Mouse (Mus musculus) CH12.LX (cell line): ENCODE measurements around the gene Gm10837. TPM values are rescaled to one million over a fixed set of nuclear protein-coding genes. Genes with fewer than 3 reads are reported as not detected.

Experiments used
- DNase-seq: peaks from one replicate; pipeline ENCODE4 v3.0.0-alpha.2; 2013; ENCODE audit errors: extremely low read depth
- H3K27ac ChIP-seq: 2 replicates; pipeline ENCODE4 v1.5.1; 2012; ENCODE audit warnings: low read depth, mild to moderate bottlenecking, control low read depth, moderate library complexity; ENCODE audit not compliant: insufficient read depth
- H3K27me3 ChIP-seq: replicated peaks from 2 replicates; pipeline ENCODE3; 2012; ENCODE audit warnings: inconsistent platforms
- H3K36me3 ChIP-seq, 2 experiments: replicated peaks in 1 of 2; 2 replicates each; pipeline versions ENCODE3 to v1.6.1; 2012; ENCODE audit warnings: inconsistent platforms in 1 of 2, low read length in 1 of 2, mild to moderate bottlenecking in 1 of 2, mixed read lengths in 1 of 2, moderate library complexity in 1 of 2; ENCODE audit not compliant: control insufficient read depth in 1 of 2, insufficient read depth in 1 of 2
- H3K4me1 ChIP-seq, 2 experiments: 2 replicates each; pipeline ENCODE4 v1.6.1; 2012; ENCODE audit warnings: inconsistent platforms in 1 of 2, moderate library complexity in 1 of 2; ENCODE audit not compliant: insufficient read depth in 2 of 2, control insufficient read depth in 1 of 2
- H3K4me2 ChIP-seq: 2 replicates; pipeline ENCODE4 v1.6.1; 2012; ENCODE audit warnings: low read depth, mild to moderate bottlenecking, control low read depth; ENCODE audit not compliant: poor library complexity, insufficient read depth, severe bottlenecking
- H3K4me3 ChIP-seq, 3 experiments: fragments of 150-350 bp in 1 of 3; sonication (generic) in 1 of 3; replicated peaks in 1 of 3; 2 replicates each; pipeline versions ENCODE3 to v1.5.1; 2011 to 2012; ENCODE audit warnings: low read depth in 2 of 3, low read length in 2 of 3, mild to moderate bottlenecking in 2 of 3, moderate library complexity in 2 of 3, control low read depth in 1 of 3, improper control_type of control experiment in 1 of 3, inconsistent platforms in 1 of 3, mixed read lengths in 1 of 3; ENCODE audit not compliant: poor library complexity in 1 of 3
- H3K79me2 ChIP-seq: replicated peaks from 2 replicates; pipeline ENCODE4 v1.6.1; 2012; ENCODE audit warnings: mild to moderate bottlenecking, moderate library complexity; ENCODE audit not compliant: control insufficient read depth, poor library complexity, insufficient read depth, severe bottlenecking; ENCODE audit errors: extremely low read depth
- H3K9ac ChIP-seq: 2 replicates; pipeline ENCODE4 v1.6.1; 2012; ENCODE audit warnings: low read depth, mild to moderate bottlenecking, control low read depth, moderate library complexity; ENCODE audit not compliant: insufficient read depth
- H3K9me3 ChIP-seq: replicated peaks from 2 replicates; pipeline ENCODE3; 2012; ENCODE audit warnings: low read length, inconsistent platforms, mixed read lengths
- CHD1 ChIP-seq: IDR thresholded peaks from 2 replicates; pipeline ENCODE4 v1.6.1; 2012; ENCODE audit warnings: low read depth, low read length, improper control_type of control experiment, inconsistent platforms
- CHD2 ChIP-seq: IDR thresholded peaks from 2 replicates; pipeline ENCODE4 v1.6.1; 2011; ENCODE audit warnings: low read length, improper control_type of control experiment
- CTCF ChIP-seq, 2 experiments: IDR thresholded peaks in 1 of 2; conservative IDR thresholded peaks in 1 of 2; 2 replicates each; pipeline ENCODE4 v1.5.1; 2011 to 2012; ENCODE audit warnings: low read depth in 2 of 2, low read length in 2 of 2, improper control_type of control experiment in 1 of 2, inconsistent platforms in 1 of 2, mild to moderate bottlenecking in 1 of 2, moderate library complexity in 1 of 2
- ELF1 ChIP-seq: IDR thresholded peaks from 2 replicates; pipeline ENCODE4 v1.6.1; 2014; ENCODE audit warnings: low read depth, mild to moderate bottlenecking, inconsistent platforms, low read length, improper control_type of control experiment
- EP300 ChIP-seq: IDR thresholded peaks from 2 replicates; pipeline ENCODE4 v1.6.1; 2011; ENCODE audit warnings: low read length, improper control_type of control experiment
- ETS1 ChIP-seq: conservative IDR thresholded peaks from 2 replicates; pipeline ENCODE4 v1.6.1; 2012; ENCODE audit warnings: low read depth, mild to moderate bottlenecking, inconsistent platforms, low read length, improper control_type of control experiment, moderate library complexity
- GABPA ChIP-seq: IDR thresholded peaks from 2 replicates; pipeline ENCODE4 v1.6.1; 2012; ENCODE audit warnings: low read depth, low read length, improper control_type of control experiment, inconsistent platforms; ENCODE audit not compliant: insufficient replicate concordance
- JUN ChIP-seq: IDR thresholded peaks from 2 replicates; pipeline ENCODE4 v1.6.1; 2011; ENCODE audit warnings: low read depth, mild to moderate bottlenecking, low read length, improper control_type of control experiment, moderate library complexity; ENCODE audit not compliant: insufficient read depth
- JUND ChIP-seq: conservative IDR thresholded peaks from 2 replicates; pipeline ENCODE4 v1.6.1; 2011; ENCODE audit warnings: low read depth, low read length, improper control_type of control experiment
- MAX ChIP-seq: IDR thresholded peaks from 2 replicates; pipeline ENCODE4 v1.6.1; 2011; ENCODE audit warnings: low read length, improper control_type of control experiment
- MEF2A ChIP-seq: IDR thresholded peaks from 2 replicates; pipeline ENCODE4 v1.6.1; 2014; ENCODE audit warnings: low read depth, mild to moderate bottlenecking, inconsistent platforms, low read length, improper control_type of control experiment, borderline replicate concordance
- NELFE ChIP-seq: IDR thresholded peaks from 2 replicates; pipeline ENCODE4 v1.6.1; 2011; ENCODE audit warnings: low read depth, low read length, improper control_type of control experiment
- POLR2A ChIP-seq: IDR thresholded peaks from 2 replicates; pipeline ENCODE4 v1.6.1; 2011; ENCODE audit warnings: low read depth, mild to moderate bottlenecking, improper control_type of control experiment, low read length
- POLR2AphosphoS2 ChIP-seq: IDR thresholded peaks from 2 replicates; pipeline ENCODE4 v1.6.1; 2011; ENCODE audit warnings: low read depth, low read length, improper control_type of control experiment
- RCOR1 ChIP-seq: conservative IDR thresholded peaks from 2 replicates; pipeline ENCODE4 v1.6.1; 2012; ENCODE audit warnings: low read depth, mild to moderate bottlenecking, inconsistent platforms, low read length, improper control_type of control experiment
- SIN3A ChIP-seq: IDR thresholded peaks from 2 replicates; pipeline ENCODE4 v1.6.1; 2012; ENCODE audit warnings: low read length, improper control_type of control experiment, inconsistent platforms
- SMC3 ChIP-seq: IDR thresholded peaks from 2 replicates; pipeline ENCODE4 v1.6.1; 2011; ENCODE audit warnings: low read depth, low read length, improper control_type of control experiment
- UBTF ChIP-seq: IDR thresholded peaks from 2 replicates; pipeline ENCODE4 v1.6.1; 2012; ENCODE audit warnings: low read depth, mild to moderate bottlenecking, inconsistent platforms, low read length, improper control_type of control experiment, moderate library complexity
- USF1 ChIP-seq: IDR thresholded peaks from 2 replicates; pipeline ENCODE4 v1.6.1; 2014; ENCODE audit warnings: low read depth, mild to moderate bottlenecking, inconsistent platforms, low read length, improper control_type of control experiment
- USF2 ChIP-seq: conservative IDR thresholded peaks from 2 replicates; pipeline ENCODE4 v1.6.1; 2011; ENCODE audit warnings: low read depth, low read length, improper control_type of control experiment
- ZMIZ1 ChIP-seq: IDR thresholded peaks from 2 replicates; pipeline ENCODE4 v1.6.1; 2012; ENCODE audit warnings: low read depth, mild to moderate bottlenecking, inconsistent platforms, low read length, improper control_type of control experiment
- ZNF384 ChIP-seq: IDR thresholded peaks from 2 replicates; pipeline ENCODE4 v1.6.1; 2012; ENCODE audit warnings: low read depth, low read length, improper control_type of control experiment, inconsistent platforms
- dilution Hi-C: fragments of 300-500 bp; cut with MboI; formaldehyde crosslinking; loops from 2 replicates; pipeline ENCODE4 v1.14.3; 2020; ENCODE audit warnings: low sequenced_read_pairs; ENCODE audit not compliant: extremely low pct_unique_long_range_greater_than_20kb, extremely low pct_ligation_motif_present
- in situ Hi-C: fragments of 300-500 bp; cut with MboI; formaldehyde crosslinking; loops from 3 replicates; pipeline ENCODE4 v1.14.3; 2019; ENCODE audit warnings: low sequenced_read_pairs, low pct_ligation_motif_present, low pct_unique_long_range_greater_than_20kb, mixed read lengths
- polyA plus RNA-seq: library from polyadenylated mRNA; unstranded; fragments of >175 nt; gene quantifications from 2 replicates; pipeline ENCODE4 v1.2.1, GENCODE M21; 2012; ENCODE audit warnings: low read depth; ENCODE audit not compliant: insufficient read length
- total RNA-seq, 2 experiments: library from RNA; depleted of rRNA; stranded (reverse); fragments of 300-350 nt in 1 of 2; fragments of >200 nt in 1 of 2; gene quantifications; 2 replicates each; pipeline ENCODE4 v1.2.3; 2012 to 2014

Gm10837 gene
- total and polyA plus RNA-seq, 3 experiments, result not detected

DNA sequence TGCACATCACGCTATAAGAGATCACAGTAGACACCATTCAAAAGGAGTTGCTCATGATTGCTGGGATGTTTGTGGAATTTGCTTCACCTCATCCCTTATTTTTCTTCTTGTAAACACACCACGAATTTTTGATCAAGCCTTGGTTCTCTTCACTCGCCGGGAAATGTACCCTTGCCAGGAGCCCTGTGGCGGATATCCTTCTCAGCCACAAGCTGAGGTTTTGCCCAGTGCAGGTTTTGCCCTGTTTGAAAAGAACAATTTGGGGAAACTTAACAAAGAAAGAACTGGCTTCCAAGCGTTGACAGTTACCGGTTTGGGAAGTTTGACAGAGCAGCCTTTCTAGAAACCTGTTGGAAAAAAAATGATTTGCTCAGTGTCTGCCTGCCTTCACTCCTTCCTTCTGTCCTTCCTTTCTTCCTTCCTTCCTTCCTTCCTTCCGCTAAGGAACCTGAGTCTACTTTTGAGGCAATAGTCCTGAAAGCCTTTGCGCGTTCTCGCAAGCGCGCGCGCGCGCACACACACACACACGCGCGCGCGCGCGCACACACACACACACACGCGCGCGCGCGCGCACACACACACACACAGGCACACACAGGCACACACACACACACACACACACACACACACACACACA is 18.8 kb upstream of the Gm10837 start:
- H3K27me3 ChIP-seq, result no peaks in the 10 kb centered on the region
- in situ Hi-C loops, result no loop called here
- no peaks in the 10 kb centered on the region for H3K4me1 ChIP-seq
- H3K9ac ChIP-seq, result no peak overlapping the region
- no peaks in the 10 kb centered on the region for H3K36me3 ChIP-seq
- no peaks in the 10 kb centered on the region for H3K79me2 ChIP-seq
- peaks cover 24% of the 10 kb centered on the region for H3K9me3 ChIP-seq
- DNase-seq, result no peak
- H3K4me3 ChIP-seq, result no peak overlapping the region
- no peak overlapping the region for H3K27ac ChIP-seq
- H3K4me2 ChIP-seq, result no peak overlapping the region
- no peak for TF ChIP-seq ZMIZ1
- no peak for TF ChIP-seq CHD1
- no peak for TF ChIP-seq JUND
- no peak for TF ChIP-seq ETS1
- TF ChIP-seq USF2, result no peak
- TF ChIP-seq MEF2A, result no peak
- TF ChIP-seq JUN, result no peak
- no peak for TF ChIP-seq USF1
- TF ChIP-seq POLR2A, result no peak
- TF ChIP-seq RCOR1, result no peak
- TF ChIP-seq UBTF, result no peak
- TF ChIP-seq POLR2AphosphoS2, result no peak
- no peak for TF ChIP-seq NELFE
- TF ChIP-seq ZNF384, result no peak
- no peak for TF ChIP-seq CHD2
- no peak for TF ChIP-seq SIN3A
- TF ChIP-seq, all 38 proteins: peak for 0
- dilution Hi-C loops, result no loop called here

DNA sequence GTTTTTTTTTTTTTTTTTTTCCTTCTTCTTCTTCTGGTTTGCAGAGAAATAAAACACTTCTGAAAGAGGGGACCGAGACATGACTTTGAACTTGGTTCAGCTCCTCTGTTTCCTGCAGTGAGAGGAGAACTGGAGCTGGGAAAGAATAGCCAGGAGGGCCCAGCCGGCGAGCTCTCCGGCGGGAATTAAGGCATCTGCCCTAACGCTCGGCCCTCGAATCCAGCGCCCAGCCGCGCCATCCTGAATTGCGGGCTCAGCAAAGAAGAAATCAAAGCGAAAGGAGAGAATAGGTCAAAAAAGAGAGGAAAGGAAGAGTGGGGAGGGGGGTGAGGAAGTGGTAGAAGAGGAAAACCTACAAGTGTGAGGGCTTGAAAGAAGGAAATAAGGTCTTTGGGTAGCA is 18.2 kb upstream of the Gm10837 start:
- no peaks in the 10 kb centered on the region for H3K36me3 ChIP-seq
- no peak overlapping the region for H3K4me3 ChIP-seq
- peaks cover 26% of the 10 kb centered on the region for H3K9me3 ChIP-seq
- H3K27me3 ChIP-seq, result no peaks in the 10 kb centered on the region
- no peak overlapping the region for H3K4me2 ChIP-seq
- in situ Hi-C loops (no loop called here), dilution Hi-C loops (no loop called here)
- no peak overlapping the region for H3K9ac ChIP-seq
- H3K27ac ChIP-seq, result no peak overlapping the region
- no peak for DNase-seq
- H3K79me2 ChIP-seq, result no peaks in the 10 kb centered on the region
- no peaks in the 10 kb centered on the region for H3K4me1 ChIP-seq
- TF ChIP-seq MAX (no peak), POLR2A (no peak), CTCF (conservative IDR thresholded peaks at IDR 0.05 in 1 of 2, IDR thresholded peaks at IDR 0.05 in 1 of 2; ENCODE audit: low read depth in 2 of 2, low read length in 2 of 2) (no peak), GABPA (no peak), EP300 (no peak), ELF1 (no peak), SMC3 (no peak)
